Mouse (Mus musculus): ENCODE data around the gene Dennd4b. TPM values are rescaled to one million over a fixed set of nuclear protein-coding genes. Genes with fewer than 3 reads are reported as not detected.

Dennd4b gene
- polyA plus RNA-seq, 1 experiment from 2014 or later, result 5.7 TPM

DNA sequence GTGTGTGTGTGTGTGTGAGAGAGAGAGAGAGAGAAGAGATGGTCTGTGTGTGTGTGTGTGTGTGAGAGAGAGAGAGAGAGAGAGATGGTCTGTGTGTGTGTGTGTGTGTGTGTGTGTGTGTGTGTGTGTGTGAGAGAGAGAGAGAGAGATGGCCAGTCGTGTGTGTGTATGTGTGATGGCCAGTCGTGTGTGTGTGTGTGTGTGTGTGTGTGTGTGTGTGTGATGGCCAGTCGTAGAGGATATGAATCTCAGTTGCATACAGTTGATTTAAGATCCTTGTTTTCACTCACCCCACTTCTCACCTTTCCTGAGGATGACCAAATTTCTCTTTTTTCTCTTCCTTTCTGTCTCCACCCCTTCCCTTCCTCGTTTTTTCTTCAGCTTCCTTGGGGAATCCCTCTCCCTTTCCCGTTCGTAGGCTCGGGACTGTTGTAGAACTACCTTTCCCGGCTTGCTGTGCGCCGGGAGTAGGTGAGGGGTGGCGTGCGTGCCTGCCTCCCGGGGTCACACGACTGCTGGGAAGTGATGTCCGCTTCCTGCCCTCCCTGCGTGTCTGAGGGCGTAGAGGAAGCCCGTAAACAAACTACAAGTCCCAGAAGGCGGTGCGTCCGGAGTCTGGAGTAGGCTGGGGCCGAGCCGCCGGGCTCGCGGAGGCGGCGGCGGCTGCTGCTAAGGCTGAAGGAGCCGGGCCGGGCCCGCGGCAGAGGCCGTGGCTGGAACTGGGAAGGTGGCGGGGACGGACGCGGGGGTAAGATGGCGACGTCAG is 11.1 kb upstream of the Dennd4b start, which contains the start of gene Crtc2:
TSS of gene Crtc2 (plus strand) at position 511 of the 766 bp plus-strand sequence.
- ATAC-seq (ENCODE audit: insufficient number of reproducible peaks, insufficient read depth, low FRiP score, low TSS enrichment, low read depth), result peak; percentile 96
- 2% methylated on average over 40 of the region's 40 CpGs for WGBS
- peaks cover 50% of the 10 kb centered on the region for H3K36me3 ChIP-seq
- H3K27me3 ChIP-seq, result no peaks in the 10 kb centered on the region
- peak within 1 kb of the TSS; percentile 90 for H3K4me3 ChIP-seq (replicated peaks)
- peak within 1 kb of the TSS; percentile 86 for H3K9ac ChIP-seq (replicated peaks)
- peaks cover 22% of the 10 kb centered on the region for H3K4me1 ChIP-seq (replicated peaks)
- no peaks in the 10 kb centered on the region for H3K9me3 ChIP-seq
- peak within 1 kb of the TSS; percentile 89 for H3K4me2 ChIP-seq
- peak within 1 kb of the TSS; percentile 87 for H3K27ac ChIP-seq

- ATAC-seq (ENCODE audit: insufficient number of reproducible peaks, insufficient read depth, low FRiP score, low TSS enrichment, low read depth), result peak; percentile 65
- no peaks in the 10 kb centered on the region for H3K9me3 ChIP-seq
- H3K9ac ChIP-seq (replicated peaks), result peak overlapping the region; percentile 86
- peak overlapping the region; percentile 87 for H3K27ac ChIP-seq
- peak overlapping the region; percentile 89 for H3K4me2 ChIP-seq
- peak overlapping the region; percentile 90 for H3K4me3 ChIP-seq (replicated peaks)
- peaks cover 14% of the 10 kb centered on the region for H3K4me1 ChIP-seq (replicated peaks)
- H3K36me3 ChIP-seq, result peaks cover 53% of the 10 kb centered on the region
- 1% methylated on average over 41 of the region's 41 CpGs for WGBS
- no peaks in the 10 kb centered on the region for H3K27me3 ChIP-seq
These were observed 10.4 kb upstream of the Dennd4b start for GRCm38 (mm10) chr3:90254419-90255193.

GRCm38 (mm10) chr3:90255194-90255565 is 9.8 kb upstream of the Dennd4b start:
- Histone ChIP-seq H3K9ac (replicated peaks) (peak overlapping the region; percentile 86), H3K4me3 (replicated peaks) (peak overlapping the region; percentile 90), H3K9me3 (no peaks in the 10 kb centered on the region), H3K4me2 (peak overlapping the region; percentile 89), H3K36me3 (peaks cover 53% of the 10 kb centered on the region), H3K4me1 (replicated peaks) (peaks cover 14% of the 10 kb centered on the region), H3K27me3 (no peaks in the 10 kb centered on the region), H3K27ac (peak overlapping the region; percentile 87)
- WGBS, result 26% methylated on average over 2 of the region's 2 CpGs
- no peak for ATAC-seq (ENCODE audit: insufficient number of reproducible peaks, insufficient read depth, low FRiP score, low TSS enrichment, low read depth)

DNA sequence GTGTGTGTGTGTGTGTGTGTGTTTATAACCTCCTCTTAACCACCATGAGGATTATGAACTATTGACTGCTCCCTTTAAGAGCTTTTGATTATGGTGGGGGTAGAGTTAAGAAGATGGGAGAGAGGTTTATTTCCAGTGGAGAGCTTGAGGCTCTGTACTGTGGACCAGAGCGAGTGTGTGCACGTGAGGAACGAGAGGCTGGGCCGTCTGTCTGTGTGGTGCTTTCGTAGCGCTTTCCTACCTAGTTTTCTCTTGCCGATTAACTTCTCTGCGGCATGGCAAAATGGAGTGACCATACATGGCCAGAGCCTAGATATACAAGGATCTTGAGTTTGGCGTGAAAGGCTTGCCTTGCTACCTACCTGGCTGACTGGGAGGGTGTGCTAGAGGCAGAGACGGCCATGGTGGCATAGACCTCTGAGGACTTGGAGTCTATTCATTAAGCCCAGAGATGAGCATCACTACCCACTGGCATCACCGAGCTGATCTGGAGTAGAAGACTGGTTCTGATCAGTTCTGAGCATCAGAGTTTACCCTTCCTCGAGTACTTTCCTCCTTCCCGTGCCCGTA is 9.1 kb upstream of the Dennd4b start:
- Histone ChIP-seq H3K4me3 (replicated peaks) (peak overlapping the region; percentile 90), H3K9me3 (no peaks in the 10 kb centered on the region), H3K4me1 (replicated peaks) (peaks cover 14% of the 10 kb centered on the region), H3K27ac (no peak overlapping the region), H3K9ac (replicated peaks) (no peak overlapping the region; the same call in 1 of the 2 replicates), H3K36me3 (peaks cover 53% of the 10 kb centered on the region), H3K27me3 (no peaks in the 10 kb centered on the region), H3K4me2 (peak overlapping the region; percentile 89)
- 93% methylated on average over 14 of the region's 14 CpGs for WGBS
- no peak for ATAC-seq (ENCODE audit: insufficient number of reproducible peaks, insufficient read depth, low FRiP score, low TSS enrichment, low read depth)

DNA sequence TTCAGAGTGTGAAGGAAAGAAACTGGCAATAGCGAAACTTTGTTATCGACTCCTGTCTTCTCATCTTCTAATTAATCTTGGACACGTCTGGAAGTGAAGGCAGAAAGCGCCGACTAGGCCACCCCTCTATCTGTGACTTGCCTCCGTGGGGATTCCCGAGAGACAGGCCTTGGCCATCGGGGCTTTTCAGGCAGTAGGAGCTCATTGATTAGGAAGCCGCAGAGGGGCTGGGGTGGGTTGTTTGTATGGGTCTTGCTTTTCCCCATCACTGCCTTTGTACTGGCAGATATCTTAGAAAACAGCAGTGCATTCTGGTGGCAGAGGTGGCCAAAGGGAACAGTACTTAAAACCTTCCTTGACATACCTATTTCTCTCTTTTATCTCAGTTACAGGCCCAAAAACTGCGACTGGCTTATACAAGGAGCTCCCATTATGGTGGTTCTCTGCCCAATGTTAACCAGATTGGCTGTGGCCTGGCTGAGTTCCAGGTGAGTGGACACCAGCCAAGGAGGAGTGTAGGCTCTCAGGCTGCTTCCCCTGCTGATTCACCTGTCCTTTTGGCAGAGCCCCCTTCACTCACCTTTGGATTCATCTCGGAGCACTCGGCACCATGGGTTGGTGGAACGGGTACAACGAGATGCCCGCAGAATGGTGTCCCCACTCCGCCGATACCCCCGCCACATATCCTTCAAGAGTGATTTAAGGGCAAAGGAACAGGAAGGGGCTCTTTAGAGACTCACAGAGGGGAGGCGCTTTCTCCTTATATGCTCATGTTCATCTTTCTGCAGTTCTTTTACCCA is 8.1 kb upstream of the Dennd4b start:
- Histone ChIP-seq H3K36me3 (peaks cover 54% of the 10 kb centered on the region), H3K4me1 (replicated peaks) (peaks cover 14% of the 10 kb centered on the region), H3K4me3 (replicated peaks) (no peak overlapping the region), H3K4me2 (no peak overlapping the region), H3K9me3 (no peaks in the 10 kb centered on the region), H3K27me3 (no peaks in the 10 kb centered on the region), H3K27ac (no peak overlapping the region), H3K9ac (replicated peaks) (no peak overlapping the region)
- no peak for ATAC-seq (ENCODE audit: insufficient number of reproducible peaks, insufficient read depth, low FRiP score, low TSS enrichment, low read depth)
- 91% methylated on average over 19 of the region's 19 CpGs for WGBS

DNA sequence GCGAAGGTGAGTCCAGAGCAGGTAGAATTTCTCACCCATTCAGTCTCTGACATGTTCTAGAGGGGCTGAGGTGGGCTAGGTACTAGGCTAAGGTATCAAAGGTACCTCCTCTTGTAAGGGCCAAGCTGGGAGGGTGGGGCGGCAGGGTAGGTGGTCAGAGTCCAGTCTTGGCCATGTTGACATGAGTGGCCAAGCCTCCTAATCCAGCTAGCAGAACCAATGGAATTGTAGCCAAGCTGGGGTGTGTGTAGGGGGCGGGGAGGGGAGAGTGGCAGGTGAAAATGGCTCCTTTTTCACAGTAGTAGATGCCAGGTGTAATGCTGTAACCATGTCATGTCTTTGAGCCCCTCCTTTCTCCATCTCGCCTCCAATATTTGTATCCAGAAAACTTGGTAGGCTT is 6.5 kb upstream of the Dennd4b start:
- 80% methylated on average over 4 of the region's 4 CpGs for WGBS
- no peaks in the 10 kb centered on the region for H3K27me3 ChIP-seq
- H3K27ac ChIP-seq, result no peak overlapping the region
- H3K36me3 ChIP-seq, result peaks cover 70% of the 10 kb centered on the region
- H3K9ac ChIP-seq (replicated peaks), result no peak overlapping the region
- H3K4me1 ChIP-seq (replicated peaks), result peaks cover 13% of the 10 kb centered on the region
- no peak overlapping the region for H3K4me2 ChIP-seq
- no peak overlapping the region for H3K4me3 ChIP-seq (replicated peaks)
- ATAC-seq (ENCODE audit: insufficient number of reproducible peaks, insufficient read depth, low FRiP score, low TSS enrichment, low read depth), result no peak
- no peaks in the 10 kb centered on the region for H3K9me3 ChIP-seq

GRCm38 (mm10) chr3:90263121-90263771 is 1.7 kb upstream of the Dennd4b start:
- ATAC-seq (ENCODE audit: insufficient number of reproducible peaks, insufficient read depth, low FRiP score, low TSS enrichment, low read depth), result no peak
- H3K4me3 ChIP-seq (replicated peaks), result no peak overlapping the region
- H3K9ac ChIP-seq (replicated peaks), result no peak overlapping the region

GRCm38 (mm10) chr3:90264687-90265033 is 325 bp upstream of the Dennd4b start:
- peaks cover 15% of the 10 kb centered on the region for H3K4me1 ChIP-seq (replicated peaks)
- WGBS, result 38% methylated on average over 10 of the region's 10 CpGs
- peak overlapping the region; percentile 50; the same call in 1 of the 2 replicates for H3K27ac ChIP-seq
- H3K36me3 ChIP-seq, result peaks cover 54% of the 10 kb centered on the region
- H3K4me2 ChIP-seq, result peak overlapping the region; percentile 74
- no peaks in the 10 kb centered on the region for H3K9me3 ChIP-seq
- H3K4me3 ChIP-seq (replicated peaks), result peak overlapping the region; percentile 89
- no peaks in the 10 kb centered on the region for H3K27me3 ChIP-seq
- H3K9ac ChIP-seq (replicated peaks), result peak overlapping the region; percentile 89
- no peak for ATAC-seq (ENCODE audit: insufficient number of reproducible peaks, insufficient read depth, low FRiP score, low TSS enrichment, low read depth)

More at GRCm38 (mm10) chr3:90263121-90263771, 1.7 kb upstream of the Dennd4b start:
- WGBS, result 90% methylated on average over 5 of the region's 5 CpGs
- Histone ChIP-seq H3K4me1 (replicated peaks) (peaks cover 15% of the 10 kb centered on the region), H3K27me3 (no peaks in the 10 kb centered on the region), H3K9me3 (no peaks in the 10 kb centered on the region), H3K4me2 (no peak overlapping the region), H3K36me3 (peaks cover 62% of the 10 kb centered on the region), H3K27ac (no peak overlapping the region)

GRCm38 (mm10) chr3:90265932-90266741 is 1.2 kb downstream of the Dennd4b start:
- H3K9me3 ChIP-seq, result no peaks in the 10 kb centered on the region
- 25% methylated on average over 16 of the region's 16 CpGs for WGBS
- peaks cover 50% of the 10 kb centered on the region for H3K36me3 ChIP-seq

More at GRCm38 (mm10) chr3:90265932-90266741, 1.2 kb downstream of the Dennd4b start:
- Histone ChIP-seq H3K9ac (replicated peaks) (peak overlapping the region; percentile 89), H3K4me2 (peak overlapping the region; percentile 74), H3K27ac (peak overlapping the region; percentile 98), H3K4me3 (replicated peaks) (peak overlapping the region; percentile 89), H3K27me3 (no peaks in the 10 kb centered on the region), H3K4me1 (replicated peaks) (peaks cover 15% of the 10 kb centered on the region)
- ATAC-seq (ENCODE audit: insufficient number of reproducible peaks, insufficient read depth, low FRiP score, low TSS enrichment, low read depth), result peak; percentile 37; the same call in 1 of the 2 replicates
